Mouse (Mus musculus) MEL (cell line): ENCODE measurements around the gene Cpn2. TPM values are rescaled to one million over a fixed set of nuclear protein-coding genes. Genes with fewer than 3 reads are reported as not detected.

Experiments
- DNase-seq: peaks from one replicate; pipeline ENCODE4 v3.0.0; 2011; ENCODE audit warnings: low read depth, low spot score
- H3K27ac ChIP-seq: 2 replicates; pipeline ENCODE4 v1.5.1; 2012; ENCODE audit warnings: low read depth, mild to moderate bottlenecking, control low read depth, low read length, moderate library complexity; ENCODE audit not compliant: control insufficient read depth
- H3K27me3 ChIP-seq, 2 experiments: fragments of 150-350 bp in 1 of 2; sonication (generic) in 1 of 2; 2 replicates each; pipeline ENCODE4 v1.6.1; 2012; ENCODE audit warnings: low read length in 2 of 2, mild to moderate bottlenecking in 2 of 2, improper control_type of control experiment in 1 of 2, moderate library complexity in 1 of 2; ENCODE audit not compliant: insufficient read depth in 2 of 2, control insufficient read depth in 1 of 2
- H3K36me3 ChIP-seq, 2 experiments: 2 replicates each; pipeline ENCODE4 v1.6.1; 2012 to 2014; ENCODE audit warnings: low read length in 2 of 2, improper control_type of control experiment in 1 of 2, inconsistent platforms in 1 of 2, mild to moderate bottlenecking in 1 of 2; ENCODE audit not compliant: insufficient read depth in 2 of 2, control insufficient read depth in 1 of 2
- H3K4me1 ChIP-seq, 2 experiments: fragments of 150-350 bp in 1 of 2; sonication (generic) in 1 of 2; 2 replicates each; pipeline ENCODE4 v1.6.1; 2012; ENCODE audit warnings: low read length in 2 of 2, improper control_type of control experiment in 1 of 2, mild to moderate bottlenecking in 1 of 2; ENCODE audit not compliant: insufficient read depth in 2 of 2, control insufficient read depth in 1 of 2
- H3K4me3 ChIP-seq, 2 experiments: fragments of 150-350 bp in 1 of 2; sonication (generic) in 1 of 2; 2 replicates each; pipeline ENCODE4 v1.5.1; 2012; ENCODE audit warnings: low read depth in 2 of 2, low read length in 2 of 2, mild to moderate bottlenecking in 2 of 2, moderate library complexity in 2 of 2, control low read depth in 1 of 2, improper control_type of control experiment in 1 of 2; ENCODE audit not compliant: control insufficient read depth in 1 of 2, insufficient read depth in 1 of 2
- H3K79me2 ChIP-seq: 2 replicates; pipeline ENCODE4 v1.6.1; 2012; ENCODE audit warnings: mild to moderate bottlenecking, low read length, moderate library complexity; ENCODE audit not compliant: control insufficient read depth, poor library complexity, insufficient read depth
- H3K9ac ChIP-seq: 2 replicates; pipeline ENCODE4 v1.6.1; 2012; ENCODE audit warnings: low read depth, mild to moderate bottlenecking, control low read depth, low read length, moderate library complexity; ENCODE audit not compliant: control insufficient read depth, poor library complexity, severe bottlenecking
- H3K9me3 ChIP-seq: fragments of 150-350 bp; sonication (generic); replicated peaks from 2 replicates; pipeline ENCODE4 v1.6.1; 2012; ENCODE audit warnings: mild to moderate bottlenecking, low read length, improper control_type of control experiment, moderate library complexity; ENCODE audit not compliant: insufficient read depth
- BHLHE40 ChIP-seq: IDR thresholded peaks from 2 replicates; pipeline ENCODE4 v1.6.1; 2012; ENCODE audit warnings: low read depth, mild to moderate bottlenecking, inconsistent platforms, low read length, improper control_type of control experiment, borderline replicate concordance
- CHD1 ChIP-seq: IDR thresholded peaks from 2 replicates; pipeline ENCODE4 v1.6.1; 2012; ENCODE audit warnings: low read depth, mild to moderate bottlenecking, inconsistent platforms, low read length, improper control_type of control experiment
- CHD2 ChIP-seq: IDR thresholded peaks from 2 replicates; pipeline ENCODE4 v1.6.1; 2011; ENCODE audit warnings: low read length, improper control_type of control experiment
- CTCF ChIP-seq, 3 experiments: IDR thresholded peaks in 2 of 3; conservative IDR thresholded peaks in 1 of 3; 2 replicates each; pipeline ENCODE4 v1.5.1; 2011 to 2012; ENCODE audit warnings: low read length in 3 of 3, low read depth in 2 of 3, mild to moderate bottlenecking in 2 of 3, improper control_type of control experiment in 1 of 3, inconsistent platforms in 1 of 3, mixed read lengths in 1 of 3, moderate library complexity in 1 of 3; ENCODE audit not compliant: control insufficient read depth in 1 of 3, insufficient read depth in 1 of 3, poor library complexity in 1 of 3, severe bottlenecking in 1 of 3
- E2F4 ChIP-seq: IDR thresholded peaks from 2 replicates; pipeline ENCODE4 v1.6.1; 2011; ENCODE audit warnings: low read depth, low read length, improper control_type of control experiment, borderline replicate concordance
- EP300 ChIP-seq, 2 experiments: IDR thresholded peaks; 2 replicates each; pipeline ENCODE4 v1.6.1; 2011; ENCODE audit warnings: improper control_type of control experiment in 2 of 2, low read length in 2 of 2, low read depth in 1 of 2, mild to moderate bottlenecking in 1 of 2
- ETS1 ChIP-seq: IDR thresholded peaks from 2 replicates; pipeline ENCODE4 v1.6.1; 2012; ENCODE audit warnings: low read depth, mild to moderate bottlenecking, inconsistent platforms, low read length, improper control_type of control experiment, moderate library complexity
- GABPA ChIP-seq: IDR thresholded peaks from 2 replicates; pipeline ENCODE4 v1.6.1; 2012; ENCODE audit warnings: low read depth, mild to moderate bottlenecking, inconsistent platforms, low read length, improper control_type of control experiment, moderate library complexity
- GATA1 ChIP-seq: IDR thresholded peaks from 2 replicates; pipeline ENCODE4 v1.6.1; 2011; ENCODE audit warnings: low read depth, low read length, improper control_type of control experiment
- HCFC1 ChIP-seq: IDR thresholded peaks from 2 replicates; pipeline ENCODE4 v1.6.1; 2012; ENCODE audit warnings: low read depth, mild to moderate bottlenecking, inconsistent platforms, low read length, improper control_type of control experiment, moderate library complexity
- JUND ChIP-seq: IDR thresholded peaks from 2 replicates; pipeline ENCODE4 v1.6.1; 2011; ENCODE audit warnings: low read depth, mild to moderate bottlenecking, improper control_type of control experiment, low read length
- KAT2A ChIP-seq: conservative IDR thresholded peaks from 2 replicates; pipeline ENCODE4 v1.6.1; 2012; ENCODE audit warnings: low read depth, low read length, improper control_type of control experiment, inconsistent platforms
- MAFK ChIP-seq: IDR thresholded peaks from 2 replicates; pipeline ENCODE4 v1.6.1; 2011; ENCODE audit warnings: low read depth, mild to moderate bottlenecking, low read length, improper control_type of control experiment, borderline replicate concordance
- MAX ChIP-seq: IDR thresholded peaks from 2 replicates; pipeline ENCODE4 v1.6.1; 2011; ENCODE audit warnings: low read length, improper control_type of control experiment
- MEF2A ChIP-seq: IDR thresholded peaks from 2 replicates; pipeline ENCODE4 v1.6.1; 2014; ENCODE audit warnings: low read depth, mild to moderate bottlenecking, inconsistent platforms, low read length, improper control_type of control experiment; ENCODE audit not compliant: poor library complexity, insufficient replicate concordance, severe bottlenecking; ENCODE audit errors: extremely low read depth
- MXI1 ChIP-seq: IDR thresholded peaks from 2 replicates; pipeline ENCODE4 v1.6.1; 2011; ENCODE audit warnings: mild to moderate bottlenecking, low read depth, low read length, improper control_type of control experiment
- MYB ChIP-seq: IDR thresholded peaks from 2 replicates; pipeline ENCODE4 v1.6.1; 2011; ENCODE audit warnings: mild to moderate bottlenecking, low read depth, low read length, improper control_type of control experiment
- MYC ChIP-seq: IDR thresholded peaks from 2 replicates; pipeline ENCODE4 v1.6.1; 2011; ENCODE audit warnings: low read depth, mild to moderate bottlenecking, low read length, improper control_type of control experiment, moderate library complexity
- NELFE ChIP-seq: IDR thresholded peaks from 2 replicates; pipeline ENCODE4 v1.6.1; 2011; ENCODE audit warnings: low read depth, low read length, improper control_type of control experiment
- NRF1 ChIP-seq: IDR thresholded peaks from 2 replicates; pipeline ENCODE4 v1.6.1; 2014; ENCODE audit warnings: low read depth, mild to moderate bottlenecking, inconsistent platforms, low read length, improper control_type of control experiment, moderate library complexity; ENCODE audit not compliant: poor library complexity, insufficient read depth, severe bottlenecking
- POLR2A ChIP-seq, 2 experiments: IDR thresholded peaks; 2 replicates each; pipeline ENCODE4 v1.6.1; 2011 to 2012; ENCODE audit warnings: low read length in 2 of 2, mild to moderate bottlenecking in 2 of 2, control low read depth in 1 of 2, improper control_type of control experiment in 1 of 2, low read depth in 1 of 2, moderate library complexity in 1 of 2; ENCODE audit not compliant: control insufficient read depth in 1 of 2, insufficient read depth in 1 of 2, poor library complexity in 1 of 2
- POLR2AphosphoS5 ChIP-seq: IDR thresholded peaks from 2 replicates; pipeline ENCODE4 v1.6.1; 2012; ENCODE audit warnings: low read depth, borderline replicate concordance, mild to moderate bottlenecking, inconsistent platforms, low read length, moderate library complexity, mixed read lengths
- RAD21 ChIP-seq: IDR thresholded peaks from 2 replicates; pipeline ENCODE4 v1.6.1; 2011; ENCODE audit warnings: mild to moderate bottlenecking, low read depth, low read length, improper control_type of control experiment
- RCOR1 ChIP-seq: IDR thresholded peaks from 2 replicates; pipeline ENCODE4 v1.6.1; 2012; ENCODE audit warnings: low read depth, mild to moderate bottlenecking, inconsistent platforms, low read length, improper control_type of control experiment
- SIN3A ChIP-seq: IDR thresholded peaks from 2 replicates; pipeline ENCODE4 v1.6.1; 2012; ENCODE audit warnings: low read length, improper control_type of control experiment, inconsistent platforms
- SMC3 ChIP-seq: IDR thresholded peaks from 2 replicates; pipeline ENCODE4 v1.6.1; 2011; ENCODE audit warnings: low read depth, low read length, improper control_type of control experiment
- TAL1 ChIP-seq: IDR thresholded peaks from 2 replicates; pipeline ENCODE4 v1.6.1; 2012; ENCODE audit warnings: mild to moderate bottlenecking, inconsistent platforms, low read length, moderate library complexity, mixed read lengths
- TBP ChIP-seq: IDR thresholded peaks from 2 replicates; pipeline ENCODE4 v1.8.0; 2011; ENCODE audit warnings: low read depth, low read length, improper control_type of control experiment
- TCF12 ChIP-seq: IDR thresholded peaks from 2 replicates; pipeline ENCODE4 v1.6.1; 2014; ENCODE audit warnings: low read depth, mild to moderate bottlenecking, inconsistent platforms, low read length, improper control_type of control experiment, moderate library complexity
- UBTF ChIP-seq: IDR thresholded peaks from 2 replicates; pipeline ENCODE4 v1.6.1; 2012; ENCODE audit warnings: low read depth, mild to moderate bottlenecking, inconsistent platforms, low read length, improper control_type of control experiment, moderate library complexity, borderline replicate concordance; ENCODE audit not compliant: insufficient read depth
- USF2 ChIP-seq, 2 experiments: IDR thresholded peaks; 2 replicates each; pipeline ENCODE4 v1.6.1; 2011 to 2012; ENCODE audit warnings: improper control_type of control experiment in 2 of 2, low read length in 2 of 2, borderline replicate concordance in 1 of 2, inconsistent platforms in 1 of 2, low read depth in 1 of 2, mild to moderate bottlenecking in 1 of 2; ENCODE audit not compliant: insufficient read depth in 1 of 2
- ZC3H11A ChIP-seq: IDR thresholded peaks from 2 replicates; pipeline ENCODE4 v1.6.1; 2012; ENCODE audit warnings: low read depth, mild to moderate bottlenecking, inconsistent platforms, low read length, improper control_type of control experiment
- ZKSCAN1 ChIP-seq: IDR thresholded peaks from 2 replicates; pipeline ENCODE4 v1.6.1; 2012; ENCODE audit warnings: low read depth, mild to moderate bottlenecking, inconsistent platforms, low read length, improper control_type of control experiment, moderate library complexity
- ZMIZ1 ChIP-seq: IDR thresholded peaks from 2 replicates; pipeline ENCODE4 v1.6.1; 2012; ENCODE audit warnings: low read depth, mild to moderate bottlenecking, inconsistent platforms, low read length, improper control_type of control experiment, moderate library complexity
- ZNF384 ChIP-seq: IDR thresholded peaks from 2 replicates; pipeline ENCODE4 v1.6.1; 2012; ENCODE audit warnings: low read depth, mild to moderate bottlenecking, inconsistent platforms, low read length, improper control_type of control experiment
- polyA plus RNA-seq, 2 experiments: library from polyadenylated mRNA; stranded (reverse) in 1 of 2; unstranded in 1 of 2; fragments of >175 nt in 1 of 2; fragments of >200 nt in 1 of 2; gene quantifications; 2 replicates each; pipeline versions ENCODE4 v1.2.1 to v1.2.4; 2012; ENCODE audit warnings: low replicate concordance in 2 of 2, low read depth in 1 of 2; ENCODE audit not compliant: insufficient read length in 2 of 2, insufficient read depth in 1 of 2, missing spikeins in 1 of 2
- total RNA-seq: library from RNA; depleted of rRNA; stranded (reverse); fragments of 300-350 nt; gene quantifications from 2 replicates; pipeline ENCODE4 v1.2.3, GENCODE M21; 2012

Cpn2 gene
- total and polyA plus RNA-seq, 3 experiments: not detected

DNA sequence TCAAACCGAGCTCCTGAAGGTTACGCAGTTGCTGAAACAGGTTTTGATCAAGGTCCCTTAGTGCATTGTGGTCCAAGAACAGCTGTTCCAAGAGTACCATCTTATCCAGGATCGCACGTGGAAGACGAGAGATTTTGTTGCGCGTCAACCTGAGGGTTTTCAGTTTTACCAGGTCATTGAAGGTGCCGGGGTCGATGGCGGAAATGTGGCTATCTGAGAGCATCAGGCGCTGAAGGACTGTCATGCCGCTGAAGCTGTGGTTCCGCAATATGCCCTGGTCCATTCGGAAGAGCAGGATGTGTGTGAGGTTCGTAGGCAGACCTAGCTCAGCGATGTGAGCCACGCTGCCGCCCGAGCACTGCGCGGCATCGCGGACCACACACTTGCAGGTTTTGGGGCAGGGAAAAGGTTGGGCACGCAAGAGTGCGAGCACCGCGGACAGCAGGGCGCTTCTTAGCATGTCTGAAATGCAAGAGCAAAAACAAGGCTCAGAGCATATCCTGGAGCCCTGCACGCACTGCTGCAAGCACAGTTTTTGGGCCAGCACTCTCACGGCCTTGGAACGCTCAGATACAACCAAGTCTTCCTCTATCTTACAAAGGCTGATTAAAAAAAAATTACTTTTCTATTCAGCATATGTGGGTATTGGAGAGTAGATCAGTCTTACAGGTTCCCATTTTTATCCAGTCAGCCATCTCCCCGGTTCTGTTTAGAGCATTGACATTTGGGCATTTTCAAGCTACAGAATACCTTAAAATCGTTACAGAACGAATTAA is 42.3 kb upstream of the Cpn2 start:
- Histone ChIP-seq H3K27ac (peak overlapping the region; percentile 97), H3K4me1 (peaks cover 23 to 33% of the 10 kb centered on the region in 2 experiments), H3K36me3 (peaks cover 11 to 32% of the 10 kb centered on the region in 2 experiments), H3K79me2 (peaks cover 31% of the 10 kb centered on the region), H3K9ac (peak overlapping the region; percentile 84), H3K27me3 (no peaks in the 10 kb centered on the region), H3K9me3 (no peaks in the 10 kb centered on the region), H3K4me3 (peak overlapping the region; percentile 75 to 79)
- DNase-seq: peak; percentile 80
- TF ChIP-seq TAL1: peak; percentile 71
- no peak for TF ChIP-seq MYB
- no peak; the same call in 1 of the 2 replicates for TF ChIP-seq TBP
- no peak for TF ChIP-seq POLR2AphosphoS5
- TF ChIP-seq NELFE: no peak; the same call in 1 of the 2 replicates
- peak in 1 of 2 experiments; percentile 30; a peak in 1 of 4 replicates for TF ChIP-seq POLR2A (IDR thresholded peaks at IDR 0.05; ENCODE audit: control insufficient read depth in 1 of 2, insufficient read depth in 1 of 2, low read depth in 1 of 2, low read length in 2 of 2, poor library complexity in 1 of 2)
- no peak for TF ChIP-seq ZMIZ1
- TF ChIP-seq E2F4: no peak
- peak; percentile 51 for TF ChIP-seq ETS1
- no peak for TF ChIP-seq RCOR1
- TF ChIP-seq SIN3A: peak; percentile 29; the same call in 1 of the 2 replicates
- 0 out of 2 replicates have a peak, but pooled peaks have one; percentile 27 for TF ChIP-seq JUND
- no peak for TF ChIP-seq USF2 (IDR thresholded peaks at IDR 0.05; ENCODE audit: borderline replicate concordance in 1 of 2, insufficient read depth in 1 of 2, low read depth in 1 of 2, low read length in 2 of 2)
- peak; percentile 76 for TF ChIP-seq MXI1
- TF ChIP-seq MEF2A: no peak
- no peak for TF ChIP-seq KAT2A
- no peak for TF ChIP-seq RAD21
- TF ChIP-seq NRF1: no peak
- no peak for TF ChIP-seq ZKSCAN1
- TF ChIP-seq BHLHE40: no peak
- TF ChIP-seq MAFK: no peak
- 0 out of 2 replicates have a peak, but pooled peaks have one; percentile 46 for TF ChIP-seq CHD1
- 0 out of 2 replicates have a peak, but pooled peaks have one; percentile 9 for TF ChIP-seq HCFC1
- 0 out of 2 replicates have a peak, but pooled peaks have one; percentile 1 for TF ChIP-seq SMC3
- TF ChIP-seq MAX: peak; percentile 61
- 0 out of 4 replicates have a peak, but pooled peaks of 1 of the 2 experiments have one; percentile 21 for TF ChIP-seq EP300 (IDR thresholded peaks at IDR 0.05; ENCODE audit: low read depth in 1 of 2, low read length in 2 of 2)
- no peak for TF ChIP-seq ZC3H11A
- TF ChIP-seq UBTF: no peak
- no peak for TF ChIP-seq GABPA
- TF ChIP-seq CTCF (IDR thresholded peaks at IDR 0.05 in 2 of 3, conservative IDR thresholded peaks at IDR 0.05 in 1 of 3; ENCODE audit: control insufficient read depth in 1 of 3, insufficient read depth in 1 of 3, low read depth in 2 of 3, low read length in 3 of 3, poor library complexity in 1 of 3, severe bottlenecking in 1 of 3): no peak
- TF ChIP-seq MYC: peak; percentile 68; the same call in 1 of the 2 replicates
- TF ChIP-seq TCF12: peak; percentile 7; the same call in 1 of the 2 replicates
- TF ChIP-seq ZNF384: peak; percentile 62
- TF ChIP-seq CHD2: no peak
- TF ChIP-seq GATA1: no peak
